Mouse (Mus musculus) limb, embryonic 14.5 days (tissue): ENCODE results near the gene Cacna1i. TPM values are rescaled to one million over a fixed set of nuclear protein-coding genes. Genes with fewer than 3 reads are reported as not detected.

Experiments used
- ATAC-seq: fragments of 200-750 bp; cut with Nextera tagmentation; 2 replicates; pipeline ENCODE4 v1.8.0; 2017; ENCODE audit warnings: low read depth, moderate number of reproducible peaks, moderate TSS enrichment; ENCODE audit not compliant: low FRiP score
- DNase-seq: peaks from one replicate; pipeline ENCODE4 v3.0.0-alpha.2; 2015; ENCODE audit warnings: low spot score
- H3K27ac ChIP-seq: fragments of 300-500 bp; sonication (generic); replicated peaks from 2 replicates; pipeline ENCODE4 v1.5.1; 2014; ENCODE audit warnings: low read depth, mild to moderate bottlenecking, low read length, moderate library complexity, mixed read lengths
- H3K27me3 ChIP-seq: fragments of 300-500 bp; sonication (generic); 2 replicates; pipeline ENCODE4 v1.6.1; 2014; ENCODE audit warnings: low read length, mixed read lengths; ENCODE audit not compliant: control insufficient read depth, insufficient read depth
- H3K36me3 ChIP-seq: fragments of 300-500 bp; sonication (generic); 2 replicates; pipeline ENCODE4 v1.6.1; 2014; ENCODE audit warnings: mild to moderate bottlenecking, low read length, moderate library complexity, mixed read lengths; ENCODE audit not compliant: control insufficient read depth, insufficient read depth
- H3K4me1 ChIP-seq: fragments of 300-500 bp; sonication (generic); 2 replicates; pipeline ENCODE4 v1.6.1; 2014; ENCODE audit warnings: antibody characterized with exemption, low read length, mixed read lengths; ENCODE audit not compliant: control insufficient read depth, insufficient read depth
- H3K4me2 ChIP-seq: fragments of 300-500 bp; sonication (generic); replicated peaks from 2 replicates; pipeline ENCODE4 v1.6.1; 2014; ENCODE audit warnings: low read depth, mild to moderate bottlenecking, low read length, moderate library complexity; ENCODE audit not compliant: severe bottlenecking
- H3K4me3 ChIP-seq: fragments of 300-500 bp; sonication (generic); replicated peaks from 2 replicates; pipeline ENCODE4 v1.5.1; 2014; ENCODE audit warnings: low read length
- H3K9ac ChIP-seq: fragments of 300-500 bp; sonication (generic); 2 replicates; pipeline ENCODE4 v1.6.1; 2014; ENCODE audit warnings: mild to moderate bottlenecking, low read depth, low read length, moderate library complexity; ENCODE audit not compliant: severe bottlenecking
- H3K9me3 ChIP-seq: fragments of 300-500 bp; sonication (generic); 2 replicates; pipeline ENCODE4 v1.6.1; 2016; ENCODE audit warnings: low read length; ENCODE audit not compliant: control insufficient read depth
- POLR2A ChIP-seq: fragments of 200-500 bp; IDR thresholded peaks from 2 replicates; pipeline ENCODE4 v1.8.0; 2012; ENCODE audit warnings: inconsistent platforms, mild to moderate bottlenecking, moderate library complexity, borderline replicate concordance; ENCODE audit not compliant: insufficient read depth, insufficient read length; ENCODE audit errors: extremely low read depth
- WGBS: fragments of 180-500 bp; shearing (Covaris S2); extraction: QIAGEN DNeasy Blood & Tissue Kit; methylation state at CpG from one replicate; pipeline ENCODE4 v1.1.7; 2014; 5-methylcytosine and 5-hydroxymethylcytosine counted together
- polyA plus RNA-seq, 2 experiments: library from polyadenylated mRNA; depleted of rRNA in 1 of 2; stranded (reverse) in 1 of 2; unstranded in 1 of 2; fragments of >200 nt; fragmentation: Nextera tagmentation in 1 of 2; extraction: Ambion mirVana in 1 of 2; gene quantifications; 2 replicates each; pipeline versions ENCODE4 v1.2.1 to v1.2.3; 2012 to 2014

Gene Cacna1i
- polyA plus RNA-seq, 2 experiments: 0.03 to 0.34 TPM

- no peak for DNase-seq
- Histone ChIP-seq H3K27me3 (no peaks in the 10 kb centered on the region), H3K4me3 (no peak overlapping the region), H3K27ac (no peak overlapping the region), H3K4me2 (no peak overlapping the region), H3K4me1 (no peaks in the 10 kb centered on the region), H3K9me3 (0 out of 2 replicates have a peak, but pooled peaks cover 4% of the 10 kb centered on the region), H3K9ac (no peak overlapping the region), H3K36me3 (no peaks in the 10 kb centered on the region)
- TF ChIP-seq POLR2A: no peak
- ATAC-seq: no peak
- 22% methylated on average over 7 of the region's 7 CpGs for WGBS
These were observed 59.5 kb downstream of the Cacna1i start for GRCm38 (mm10) chr15:80346510-80346909.

DNA sequence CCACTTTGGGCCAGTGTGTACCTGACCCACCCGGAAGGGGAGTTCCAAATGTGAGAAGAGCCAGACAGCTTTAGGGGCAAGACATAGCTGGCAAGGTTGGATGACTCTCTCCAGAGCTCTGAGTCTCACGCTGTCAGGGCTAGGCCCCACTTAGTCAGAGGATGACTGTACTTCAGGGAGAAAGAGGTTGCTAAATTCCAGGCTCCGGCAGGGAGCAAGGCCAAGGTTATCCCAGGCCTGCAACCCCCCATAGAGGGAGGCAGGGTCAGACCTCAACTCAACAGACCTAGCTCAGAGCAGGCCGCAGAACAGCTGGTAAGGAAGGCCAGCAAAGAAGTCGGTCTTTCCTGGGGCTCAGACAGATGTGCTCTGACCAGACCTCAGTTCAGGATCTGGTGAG lies 63.4 kb downstream of the Cacna1i start:
- ATAC-seq: no peak

DNA sequence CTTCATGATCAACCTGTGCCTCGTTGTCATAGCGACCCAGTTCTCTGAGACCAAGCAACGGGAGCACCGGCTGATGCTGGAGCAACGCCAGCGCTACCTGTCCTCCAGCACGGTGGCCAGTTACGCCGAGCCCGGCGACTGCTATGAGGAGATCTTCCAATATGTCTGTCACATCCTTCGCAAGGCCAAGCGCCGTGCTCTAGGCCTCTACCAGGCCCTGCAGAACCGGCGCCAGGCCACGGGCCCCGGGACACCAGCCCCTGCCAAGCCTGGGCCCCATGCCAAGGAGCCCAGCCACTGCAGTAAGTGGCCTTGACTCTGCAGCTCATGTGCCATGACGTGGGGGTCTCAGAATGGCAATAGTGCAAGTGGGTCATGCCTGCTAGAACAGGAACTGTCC lies 71.8 kb downstream of the Cacna1i start:
- Histone ChIP-seq H3K27ac (no peak overlapping the region), H3K4me2 (no peak overlapping the region), H3K36me3 (no peaks in the 10 kb centered on the region), H3K9me3 (no peaks in the 10 kb centered on the region), H3K9ac (no peak overlapping the region), H3K4me1 (no peaks in the 10 kb centered on the region), H3K27me3 (no peaks in the 10 kb centered on the region), H3K4me3 (no peak overlapping the region)
- TF ChIP-seq POLR2A: no peak
- DNase-seq: no peak
- no peak for ATAC-seq
- WGBS: 84% methylated on average over 19 of the region's 19 CpGs

More for the DNA sequence above, 63.4 kb downstream of the Cacna1i start:
- H3K4me3 ChIP-seq: no peak overlapping the region
- DNase-seq: no peak
- no peaks in the 10 kb centered on the region for H3K27me3 ChIP-seq
- no peaks in the 10 kb centered on the region for H3K36me3 ChIP-seq
- H3K27ac ChIP-seq: no peak overlapping the region
- no peaks in the 10 kb centered on the region for H3K9me3 ChIP-seq
- TF ChIP-seq POLR2A: no peak
- no peaks in the 10 kb centered on the region for H3K4me1 ChIP-seq
- H3K4me2 ChIP-seq: no peak overlapping the region
- no peak overlapping the region for H3K9ac ChIP-seq
- WGBS: 72% methylated on average over 5 of the region's 5 CpGs

DNA sequence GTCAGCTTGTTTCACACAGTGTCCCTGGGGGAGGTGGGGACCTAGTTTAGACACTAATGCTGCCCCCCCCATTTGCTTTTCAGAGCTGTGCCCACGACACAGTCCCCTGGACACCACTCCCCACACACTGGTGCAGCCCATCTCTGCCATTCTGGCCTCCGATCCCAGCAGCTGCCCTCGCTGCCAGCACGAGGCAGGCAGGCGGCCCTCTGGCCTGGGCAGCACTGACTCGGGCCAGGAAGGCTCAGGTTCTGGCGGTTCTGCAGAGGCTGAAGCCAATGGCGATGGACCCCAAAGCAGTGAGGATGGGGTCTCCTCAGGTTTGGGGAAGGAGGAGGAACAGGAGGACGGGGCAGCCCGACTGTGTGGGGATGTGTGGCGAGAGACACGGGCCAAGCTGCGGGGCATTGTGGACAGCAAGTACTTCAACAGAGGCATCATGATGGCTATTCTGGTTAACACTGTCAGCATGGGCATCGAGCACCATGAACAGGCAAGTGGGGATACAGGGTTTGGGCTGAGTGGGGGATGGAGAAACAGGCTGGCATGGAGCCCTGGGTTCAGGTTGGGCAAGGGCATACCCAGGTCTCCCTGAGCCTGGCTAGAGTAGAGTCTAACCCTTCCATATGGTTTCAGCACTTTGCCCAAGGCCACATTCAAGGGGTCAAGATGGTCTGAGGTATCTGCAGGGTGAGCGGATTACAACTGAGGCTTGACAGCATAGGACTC lies 74.9 kb downstream of the Cacna1i start:
- 87% methylated on average over 15 of the region's 15 CpGs for WGBS
- no peak overlapping the region for H3K27ac ChIP-seq
- no peaks in the 10 kb centered on the region for H3K27me3 ChIP-seq
- no peak for TF ChIP-seq POLR2A
- H3K4me2 ChIP-seq: no peak overlapping the region
- no peak for ATAC-seq
- no peaks in the 10 kb centered on the region for H3K36me3 ChIP-seq
- no peaks in the 10 kb centered on the region for H3K9me3 ChIP-seq
- H3K9ac ChIP-seq: no peak overlapping the region
- H3K4me1 ChIP-seq: peaks cover 5% of the 10 kb centered on the region
- DNase-seq: no peak
- H3K4me3 ChIP-seq: no peak overlapping the region

- Histone ChIP-seq H3K27ac (no peak overlapping the region), H3K4me1 (peaks cover 9% of the 10 kb centered on the region), H3K27me3 (no peaks in the 10 kb centered on the region), H3K9ac (no peak overlapping the region), H3K4me2 (no peak overlapping the region), H3K9me3 (no peaks in the 10 kb centered on the region), H3K36me3 (no peaks in the 10 kb centered on the region), H3K4me3 (no peak overlapping the region)
- no peak for DNase-seq
- 52% methylated on average over 8 of the region's 8 CpGs for WGBS
- TF ChIP-seq POLR2A: no peak
- ATAC-seq: no peak
These were observed 75.6 kb downstream of the Cacna1i start for GRCm38 (mm10) chr15:80362509-80363172.
